Mouse (Mus musculus): ENCODE measurements around the gene Pccb.

DNA sequence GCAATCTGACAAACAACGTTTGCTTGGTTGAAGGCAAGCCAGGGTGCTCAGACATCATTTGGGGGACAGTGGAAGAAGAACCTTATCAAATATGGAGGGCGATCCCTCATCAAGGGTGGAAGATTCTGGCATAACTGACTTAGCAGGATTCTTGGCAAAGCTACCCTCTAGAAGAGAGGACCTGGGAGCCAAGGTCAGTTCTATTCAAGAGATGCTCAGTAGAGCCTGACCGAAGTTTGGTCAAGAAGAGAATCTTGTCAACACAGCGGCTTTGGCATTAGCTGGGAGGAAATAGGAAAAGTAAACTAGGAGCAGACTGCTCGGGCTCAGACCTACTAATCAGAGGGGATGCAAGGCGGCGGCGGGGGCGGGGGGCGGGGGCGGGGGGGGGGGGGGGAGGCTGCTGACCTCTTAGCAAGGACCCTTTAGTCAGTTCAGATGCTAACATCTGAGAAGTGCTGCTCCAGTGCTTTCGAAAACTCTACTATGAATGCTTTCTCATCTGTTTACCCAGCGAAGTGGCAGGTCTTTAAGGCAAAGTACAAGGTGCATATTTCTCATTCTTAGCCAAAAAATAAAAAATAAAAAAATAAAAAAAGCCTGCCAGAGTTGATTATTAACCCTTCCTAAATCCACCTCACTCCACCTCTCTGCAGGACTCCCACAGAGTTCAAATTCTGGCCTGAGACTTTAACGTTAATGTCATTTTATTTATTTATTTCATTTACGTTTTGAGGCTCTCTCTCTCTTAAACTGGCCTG, 1.3 kb upstream of the Pccb start:
- TF ChIP-seq POLR2A (IDR thresholded peaks at IDR 0.05; ENCODE audit: borderline replicate concordance, extremely low read depth, low read depth, low read length), result no peak
- TF ChIP-seq CTCF (IDR thresholded peaks at IDR 0.05; ENCODE audit: insufficient read depth, low read length), result no peak
